Mouse (Mus musculus) erythroblast, embryonic 14.5 days (primary cell): ENCODE measurements around the gene Oxct1.

ENCODE experiments used
- GATA1 ChIP-seq: IDR thresholded peaks from 2 replicates; pipeline ENCODE4 v1.6.1; 2012; ENCODE audit warnings: low read length, inconsistent platforms, mixed read lengths
- TAL1 ChIP-seq: IDR thresholded peaks from 3 replicates; pipeline ENCODE4 v1.6.1; 2012; ENCODE audit warnings: low read length, inconsistent platforms, mixed read lengths

GRCm38 (mm10) chr15:4043032-4043471 is 16.9 kb downstream of the Oxct1 start:
- TF ChIP-seq GATA1, result no peak
- no peak for TF ChIP-seq TAL1
